Mouse (Mus musculus): Measurements from ENCODE around the gene Cel.
"Not testable (repeated sequence)": the region's sequence is repeated elsewhere in the genome, so short reads cannot be mapped to it uniquely, and the experiment has no call there.

The Cel gene

GRCm38 (mm10) chr2:28518231-28518630 lies 45.0 kb downstream of the Cel start:
- no peak for DNase-seq (ENCODE audit: low spot score)

DNA sequence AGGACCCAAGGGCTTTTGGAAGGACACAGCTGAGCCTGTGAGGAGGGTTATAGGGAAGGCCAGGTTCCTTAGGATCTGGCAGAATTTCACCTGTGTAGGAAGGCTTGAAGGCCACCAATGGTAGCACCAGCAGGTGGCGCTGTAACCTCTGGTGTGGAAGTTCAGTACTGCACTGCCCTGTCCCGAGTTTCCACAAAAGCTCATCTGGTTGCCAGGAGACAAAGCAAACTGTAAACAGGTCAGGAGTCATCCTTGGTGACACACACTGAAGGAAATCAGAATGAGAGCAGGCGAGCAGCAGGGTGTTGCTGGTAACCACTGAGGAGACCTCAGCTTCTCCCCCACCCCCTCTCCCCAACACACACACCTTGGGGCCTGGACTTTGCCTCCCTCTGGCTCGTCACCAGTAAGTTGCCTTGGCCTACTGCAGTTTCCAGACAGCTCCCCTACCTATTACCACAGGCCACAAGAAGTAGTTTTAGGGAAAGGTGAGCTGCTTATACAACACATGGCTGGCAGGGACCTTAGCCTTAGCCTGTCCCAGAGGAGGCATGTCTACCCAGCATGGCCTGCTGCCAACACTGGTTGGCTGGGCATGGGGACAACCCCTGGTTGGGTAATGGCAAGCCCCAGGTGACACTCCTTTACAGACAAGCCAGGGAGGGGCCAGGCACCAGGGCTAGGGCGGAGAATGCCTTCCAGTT lies 45.8 kb downstream of the Cel start:
- peak; percentile 87 for DNase-seq (ENCODE audit: low spot score)

- DNase-seq (ENCODE audit: low spot score): peak; percentile 92
Observed at GRCm38 (mm10) chr2:28514489-28514888, 48.7 kb downstream of the Cel start.

DNA sequence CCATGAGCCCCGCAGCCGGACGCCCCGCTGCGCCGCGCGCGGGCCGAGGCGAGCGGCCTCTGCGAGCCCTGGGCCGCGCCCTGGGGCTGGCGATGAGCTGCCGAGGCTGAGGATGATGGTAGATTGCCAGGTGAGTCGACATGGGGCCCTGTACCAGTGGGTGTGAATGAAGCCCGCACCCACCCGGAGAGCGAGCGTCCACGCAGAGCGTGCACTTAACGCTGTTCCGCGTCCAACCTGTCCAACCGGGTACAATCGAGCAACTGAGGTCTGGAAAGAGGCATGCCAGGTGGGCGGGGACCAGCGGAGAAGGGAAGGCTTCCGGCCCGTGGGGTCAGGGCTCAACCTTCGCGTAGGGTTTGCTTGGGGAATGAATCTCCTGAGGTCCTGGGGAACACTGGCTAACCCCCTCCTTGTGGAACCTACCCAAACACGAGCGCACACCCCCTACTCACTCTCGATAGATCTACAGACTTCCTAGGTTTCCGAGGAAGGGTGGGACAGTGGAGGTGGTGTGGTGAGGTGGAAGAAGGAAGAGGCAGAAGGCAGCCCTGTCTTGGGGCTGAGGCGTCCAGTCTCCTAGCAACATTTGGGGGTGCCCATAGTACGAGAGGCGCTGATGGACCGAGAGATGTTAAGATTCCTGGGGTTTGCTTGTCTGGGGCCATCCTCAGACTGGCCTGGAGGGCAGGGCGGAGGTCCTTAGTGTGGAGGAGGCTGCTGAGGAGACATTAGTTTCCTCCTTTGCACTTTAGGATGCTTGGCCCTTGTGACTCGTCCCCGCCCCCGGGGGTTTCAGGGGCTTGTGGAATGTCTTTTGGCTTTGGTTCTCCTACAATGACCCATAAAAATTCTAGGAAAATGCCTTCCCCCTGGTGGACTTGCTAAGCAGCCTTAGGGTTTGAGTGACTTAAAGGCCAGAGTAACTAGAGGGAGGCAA lies 49.5 kb downstream of the Cel start:
- peak; percentile 49 for DNase-seq (ENCODE audit: low spot score)

DNA sequence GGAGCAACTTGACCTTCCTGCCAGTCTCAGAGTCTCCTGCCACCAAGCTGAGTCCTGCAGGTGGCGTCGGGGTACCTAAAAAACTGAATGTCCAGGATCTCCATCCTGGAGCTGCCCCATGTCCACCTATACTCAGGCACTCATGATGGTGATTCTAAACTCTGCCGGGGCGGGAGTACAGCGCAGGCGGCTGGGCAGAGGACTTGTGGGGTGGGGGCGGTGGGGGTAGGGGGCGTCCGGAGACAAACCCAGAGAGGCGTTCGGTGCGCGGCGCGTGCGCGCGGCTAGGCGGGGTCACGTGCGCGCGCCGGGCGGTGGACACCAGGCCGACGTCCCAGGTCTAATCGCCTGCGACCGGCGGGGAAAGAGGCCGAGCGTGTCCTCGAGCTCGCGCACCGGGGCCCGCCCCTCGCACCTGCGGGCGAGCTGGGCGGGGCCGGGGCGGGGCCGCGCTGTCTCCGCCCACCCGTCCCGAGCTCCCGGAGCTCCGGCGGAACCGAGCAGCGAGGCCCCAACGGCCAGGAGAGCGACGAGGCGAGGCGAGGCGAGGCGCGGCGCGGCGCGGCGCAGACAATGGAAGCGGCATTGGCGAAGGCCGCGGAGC lies 50.3 kb downstream of the Cel start, which contains the start of gene Ralgds:
Gene Ralgds, plus strand, starts transcription at position 328 of the 604 bp plus-strand sequence.
- DNase-seq (ENCODE audit: low spot score): peak; percentile 76

GRCm38 (mm10) chr2:28511600-28511999 lies 51.6 kb downstream of the Cel start:
- not testable (repeated sequence) for DNase-seq (ENCODE audit: low spot score)

DNA sequence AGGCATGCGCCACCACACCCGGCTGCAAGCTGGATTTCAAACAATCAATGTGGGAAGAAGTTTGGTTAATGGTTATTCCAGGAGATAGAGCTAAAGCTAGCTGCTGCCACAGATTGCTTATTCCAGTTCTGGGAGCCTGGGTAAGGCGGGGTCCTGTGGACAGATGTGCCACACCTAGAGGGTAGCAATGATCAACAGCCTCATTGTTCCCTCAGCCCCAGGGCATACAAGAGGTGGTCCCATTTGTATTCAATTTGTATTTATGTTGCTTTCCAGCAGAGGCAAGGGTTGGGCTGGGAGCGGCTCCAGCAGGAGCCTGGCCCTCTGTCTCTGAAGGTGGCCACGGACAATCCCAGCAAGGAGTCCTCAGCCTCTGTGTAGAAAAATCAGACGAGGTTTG lies 56.9 kb downstream of the Cel start:
- no peak for DNase-seq (ENCODE audit: low spot score)

DNA sequence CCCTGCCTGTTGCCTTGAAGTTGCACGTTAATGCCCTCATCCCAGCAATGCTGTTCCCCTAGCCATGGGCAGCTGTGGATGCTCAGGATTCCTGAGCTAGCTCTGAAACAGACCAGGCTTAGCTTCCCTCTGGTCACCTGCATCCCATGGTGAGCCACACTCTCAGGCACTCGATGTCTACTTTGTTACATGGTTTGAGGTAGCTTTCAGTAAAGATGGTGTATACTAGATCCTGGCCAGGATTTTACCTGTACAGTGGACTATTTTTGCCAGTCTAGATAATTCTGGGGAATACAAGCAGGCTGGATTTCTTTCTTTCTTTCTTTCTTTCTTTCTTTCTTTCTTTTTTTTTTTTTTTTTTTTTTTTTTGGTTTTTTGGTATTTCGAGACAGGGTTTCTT lies 57.4 kb downstream of the Cel start, which contains the start of gene Gm10134:
Gene Gm10134, plus strand, starts transcription at position 301 of the 400 bp plus-strand sequence.
- DNase-seq (ENCODE audit: low spot score): no peak

All from retina, embryonic 14.5 days (tissue).